Mouse (Mus musculus) G1E (cell line): Measurements from ENCODE around the gene Prkca. TPM values are rescaled to one million over a fixed set of nuclear protein-coding genes. Genes with fewer than 3 reads are reported as not detected.

ENCODE experiments used
- ATAC-seq: 2 replicates; pipeline ENCODE4 v1.8.0; 2016; ENCODE audit warnings: mild to moderate bottlenecking; ENCODE audit not compliant: insufficient number of reproducible peaks, poor library complexity, low FRiP score, severe bottlenecking; ENCODE audit errors: extremely low read depth
- DNase-seq: peaks from one replicate; pipeline ENCODE4 v3.0.0; 2012; ENCODE audit warnings: low spot score
- H3K27me3 ChIP-seq: 2 replicates; pipeline ENCODE4 v1.6.1; 2012; ENCODE audit warnings: mild to moderate bottlenecking, low read length, inconsistent platforms; ENCODE audit not compliant: insufficient read depth
- H3K36me3 ChIP-seq: replicated peaks from 2 replicates; pipeline ENCODE3; 2012; ENCODE audit warnings: mild to moderate bottlenecking, inconsistent platforms
- H3K4me1 ChIP-seq: 2 replicates; pipeline ENCODE4 v1.6.1; 2012; ENCODE audit warnings: low read depth, low read length, inconsistent platforms, mixed read lengths; ENCODE audit not compliant: insufficient read depth
- H3K4me3 ChIP-seq: 2 replicates; pipeline ENCODE4 v1.5.1; 2012; ENCODE audit warnings: low read depth, mild to moderate bottlenecking, inconsistent platforms, low read length, moderate library complexity, mixed read lengths
- H3K9me3 ChIP-seq: replicated peaks from 2 replicates; pipeline ENCODE4 v1.6.1; 2012; ENCODE audit warnings: inconsistent platforms
- CTCF ChIP-seq: IDR thresholded peaks from 2 replicates; pipeline ENCODE4 v1.5.1; 2012; ENCODE audit warnings: low read depth, low read length, inconsistent platforms, mixed read lengths
- GATA1 ChIP-seq: IDR thresholded peaks from 2 replicates; pipeline ENCODE4 v1.6.1; 2012; ENCODE audit warnings: borderline replicate concordance, low read length, inconsistent platforms, mixed read lengths
- GATA2 ChIP-seq: IDR thresholded peaks from 2 replicates; pipeline ENCODE4 v1.6.1; 2012; ENCODE audit warnings: low read depth, low read length, inconsistent platforms, borderline replicate concordance
- POLR2AphosphoS5 ChIP-seq: IDR thresholded peaks from 2 replicates; pipeline ENCODE4 v1.6.1; 2012; ENCODE audit warnings: low read depth, low read length, inconsistent platforms; ENCODE audit not compliant: insufficient replicate concordance
- TAL1 ChIP-seq: conservative IDR thresholded peaks from 2 replicates; pipeline ENCODE4 v1.6.1; 2012; ENCODE audit warnings: low read depth, low read length, inconsistent platforms, mixed read lengths
- polyA plus RNA-seq: library from polyadenylated mRNA; stranded (reverse); fragments of >175 nt; gene quantifications from 2 replicates; pipeline ENCODE4 v1.2.3, GENCODE M21; 2012
- total RNA-seq, 2 experiments: library from RNA; stranded (forward) in 1 of 2; stranded (reverse) in 1 of 2; fragments of 200-1000 nt in 1 of 2; fragments of >200 nt in 1 of 2; fragmentation: Nextera tagmentation in 1 of 2; gene quantifications; 2 replicates each; pipeline ENCODE4 v1.2.3; 2014 to 2017

Prkca gene
- total and polyA plus RNA-seq, 3 experiments, result 0.11 TPM; not detected in 2

DNA sequence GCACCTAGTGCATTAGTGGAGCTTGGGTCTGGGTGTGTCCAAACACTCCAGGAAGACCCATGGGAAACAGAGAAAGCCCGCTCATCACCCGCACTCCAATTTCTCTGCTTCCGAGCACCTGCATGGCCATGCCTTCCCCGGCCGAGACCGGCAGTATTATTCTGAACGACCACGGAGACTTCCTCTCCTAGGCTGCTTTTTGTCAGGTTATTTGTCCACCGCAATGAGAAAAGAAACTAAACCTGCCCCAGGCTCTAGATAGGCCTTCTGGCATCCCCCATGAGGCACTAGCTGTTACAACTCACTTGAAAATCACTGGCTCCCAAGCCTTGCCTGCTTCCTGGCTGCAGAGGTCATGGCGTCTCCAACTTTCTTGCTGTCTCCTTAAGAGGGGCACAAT is 307.4 kb downstream of the Prkca start:
- no peak for ATAC-seq
- H3K36me3 ChIP-seq, result no peaks in the 10 kb centered on the region
- H3K4me1 ChIP-seq, result no peaks in the 10 kb centered on the region
- no peak overlapping the region for H3K4me3 ChIP-seq
- H3K9me3 ChIP-seq, result peaks cover 43% of the 10 kb centered on the region
- no peak for DNase-seq
- TF ChIP-seq TAL1 (no peak), CTCF (no peak), POLR2AphosphoS5 (no peak), GATA1 (no peak), GATA2 (no peak)
- H3K27me3 ChIP-seq, result no peaks in the 10 kb centered on the region

DNA sequence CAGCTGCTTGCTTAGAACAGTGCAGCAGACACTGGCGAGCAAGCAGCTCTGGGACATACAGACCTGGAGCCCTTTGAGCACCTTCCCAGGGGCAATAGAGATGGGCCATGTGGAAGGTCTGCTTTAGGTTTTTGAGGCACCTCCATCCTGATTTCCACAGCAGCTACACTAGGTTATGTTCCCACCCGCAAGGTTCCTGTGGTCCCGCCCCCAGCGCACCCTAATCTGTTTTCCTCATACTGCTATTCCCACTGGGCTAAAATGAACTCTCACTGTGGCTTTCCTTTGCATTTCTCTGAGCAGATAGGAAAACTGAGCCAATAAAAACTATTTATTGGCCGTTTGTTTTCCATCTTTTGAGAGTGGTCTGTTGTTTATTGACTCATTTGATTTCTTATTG is 308.0 kb downstream of the Prkca start:
- peaks cover 48% of the 10 kb centered on the region for H3K9me3 ChIP-seq
- DNase-seq, result no peak
- TF ChIP-seq CTCF, result no peak
- TF ChIP-seq GATA1, result no peak
- TF ChIP-seq TAL1, result no peak
- no peak for TF ChIP-seq POLR2AphosphoS5
- no peak for TF ChIP-seq GATA2
- H3K36me3 ChIP-seq, result no peaks in the 10 kb centered on the region
- H3K4me3 ChIP-seq, result no peak overlapping the region
- ATAC-seq, result no peak
- no peaks in the 10 kb centered on the region for H3K27me3 ChIP-seq
- H3K4me1 ChIP-seq, result no peaks in the 10 kb centered on the region

DNA sequence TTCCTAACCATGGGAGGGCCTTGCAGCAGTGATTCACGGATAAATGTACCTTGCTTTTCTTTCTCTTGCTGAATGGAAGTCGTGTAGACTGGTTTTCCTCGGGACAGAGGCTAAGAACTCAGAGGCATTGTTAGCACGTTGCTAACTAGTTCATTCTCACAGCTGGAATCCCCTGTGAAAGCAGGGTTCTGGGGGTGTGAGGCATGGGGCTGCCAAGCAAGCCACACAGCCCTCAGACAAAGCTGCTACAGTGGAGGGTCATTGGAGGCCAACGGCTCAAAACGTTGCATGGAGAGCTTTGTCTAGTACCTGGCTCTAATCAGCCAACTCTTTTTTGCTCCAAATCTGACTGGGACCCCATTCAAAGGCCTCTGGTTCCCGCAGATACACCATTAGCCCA is 309.4 kb downstream of the Prkca start:
- H3K9me3 ChIP-seq, result peaks cover 41% of the 10 kb centered on the region
- no peaks in the 10 kb centered on the region for H3K27me3 ChIP-seq
- H3K4me3 ChIP-seq, result no peak overlapping the region
- DNase-seq, result no peak
- H3K4me1 ChIP-seq, result no peaks in the 10 kb centered on the region
- TF ChIP-seq GATA2, result no peak
- no peak for TF ChIP-seq POLR2AphosphoS5
- no peak for TF ChIP-seq CTCF
- no peak for TF ChIP-seq GATA1
- TF ChIP-seq TAL1, result no peak
- no peak for ATAC-seq
- no peaks in the 10 kb centered on the region for H3K36me3 ChIP-seq

DNA sequence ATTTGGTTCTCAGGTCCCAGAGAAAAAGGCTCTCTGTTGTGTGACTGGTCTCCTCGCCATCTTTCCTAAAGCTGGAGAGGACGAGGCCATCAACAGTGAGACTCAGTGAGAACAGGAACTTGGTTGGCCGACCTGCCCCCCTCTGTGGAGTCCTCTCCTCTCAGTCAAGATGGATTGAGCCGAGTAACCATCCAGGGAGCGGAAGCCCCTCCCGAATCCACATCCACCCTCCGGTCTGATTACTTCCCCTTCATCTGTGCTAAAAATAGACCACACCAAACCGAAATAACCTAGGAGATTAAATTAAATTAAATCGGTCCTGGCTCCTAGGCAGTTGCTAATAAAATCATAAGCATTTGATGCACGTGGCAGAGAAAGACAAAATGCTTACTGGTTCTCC is 311.2 kb downstream of the Prkca start:
- H3K4me1 ChIP-seq, result no peaks in the 10 kb centered on the region
- no peak for ATAC-seq
- no peaks in the 10 kb centered on the region for H3K36me3 ChIP-seq

DNA sequence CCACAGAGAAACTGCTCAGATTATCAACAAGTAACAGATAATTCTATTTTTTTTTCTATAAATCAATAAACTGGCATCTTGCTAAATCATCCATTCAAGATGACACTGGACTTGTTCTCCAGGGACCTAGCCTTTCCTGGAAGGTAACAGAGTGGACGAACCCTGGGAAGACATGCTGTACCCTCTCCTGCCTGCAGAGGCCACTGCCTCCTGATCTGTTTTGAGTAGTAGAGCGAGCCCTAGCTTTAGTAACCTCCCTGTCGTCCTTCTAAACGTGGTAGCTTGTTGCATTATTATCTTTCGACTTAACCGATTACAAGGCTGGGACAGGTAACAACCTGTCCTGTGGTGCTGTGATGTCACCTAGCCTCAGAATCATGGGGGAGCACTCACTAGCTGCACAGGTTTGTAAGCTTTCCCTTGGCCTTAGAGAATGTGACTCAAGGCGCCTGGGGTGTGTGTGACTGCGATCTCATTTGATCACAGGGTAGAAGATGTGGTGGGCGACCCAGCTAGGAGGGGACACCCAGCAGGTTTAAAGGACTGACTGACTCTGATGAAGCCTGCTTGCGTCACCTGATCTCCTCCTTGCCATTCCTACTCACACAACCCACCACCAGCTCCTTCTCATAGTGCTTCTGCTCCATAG is 312.6 kb downstream of the Prkca start:
- DNase-seq (no peak), ATAC-seq (no peak)
- Histone ChIP-seq H3K4me1 (no peaks in the 10 kb centered on the region), H3K9me3 (peaks cover 37% of the 10 kb centered on the region), H3K4me3 (no peak overlapping the region), H3K27me3 (no peaks in the 10 kb centered on the region), H3K36me3 (no peaks in the 10 kb centered on the region)
- TF ChIP-seq CTCF (no peak), GATA2 (no peak), GATA1 (no peak), TAL1 (no peak), POLR2AphosphoS5 (no peak)

More for the DNA sequence above, 311.2 kb downstream of the Prkca start:
- H3K9me3 ChIP-seq, result peaks cover 46% of the 10 kb centered on the region
- no peak for DNase-seq
- H3K27me3 ChIP-seq, result no peaks in the 10 kb centered on the region
- no peak overlapping the region for H3K4me3 ChIP-seq
- no peak for TF ChIP-seq TAL1
- TF ChIP-seq CTCF, result no peak
- no peak for TF ChIP-seq GATA1
- no peak for TF ChIP-seq GATA2
- no peak for TF ChIP-seq POLR2AphosphoS5

DNA sequence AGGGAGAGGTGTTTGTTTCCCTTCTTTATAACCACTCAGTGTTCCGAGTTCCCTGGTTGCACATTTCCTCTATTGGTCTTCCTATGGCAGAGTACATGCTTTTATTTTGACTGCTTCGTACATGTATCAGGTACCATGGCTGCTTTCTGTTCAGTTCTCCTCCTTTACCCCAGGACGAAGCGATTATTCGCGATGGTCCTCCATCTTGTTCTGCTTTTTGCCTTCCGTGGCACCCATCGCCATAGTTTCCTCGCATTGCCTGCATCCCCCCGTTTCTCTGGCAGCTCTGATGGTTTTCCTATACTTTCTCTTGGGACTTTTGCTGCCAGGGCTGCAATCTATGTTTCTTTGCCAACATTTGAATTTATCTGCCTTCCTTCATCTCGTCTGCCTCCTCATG is 314.4 kb downstream of the Prkca start:
- H3K4me1 ChIP-seq, result no peaks in the 10 kb centered on the region
- TF ChIP-seq POLR2AphosphoS5, result no peak
- no peak for TF ChIP-seq GATA1
- TF ChIP-seq GATA2, result no peak
- TF ChIP-seq CTCF, result no peak
- TF ChIP-seq TAL1, result no peak
- H3K36me3 ChIP-seq, result no peaks in the 10 kb centered on the region
- no peak for DNase-seq
- no peak overlapping the region for H3K4me3 ChIP-seq
- no peak for ATAC-seq
- H3K27me3 ChIP-seq, result no peaks in the 10 kb centered on the region
- peaks cover 46% of the 10 kb centered on the region for H3K9me3 ChIP-seq
